Mouse (Mus musculus) intestine, embryonic 14.5 days (tissue): ENCODE data around the gene Calcr. TPM values are rescaled to one million over a fixed set of nuclear protein-coding genes. Genes with fewer than 3 reads are reported as not detected.
A peak's percentile ranks its signal among the peaks of the same experiment; 100 is the strongest.
"Not testable (repeated sequence)": the region's sequence is repeated elsewhere in the genome, so short reads cannot be mapped to it uniquely, and the experiment has no call there.

Source experiments
- ATAC-seq: fragments of 200-750 bp; cut with Nextera tagmentation; replicated peaks from 2 replicates; pipeline ENCODE4 v1.8.0; 2017; ENCODE audit warnings: low read depth, moderate number of reproducible peaks, moderate TSS enrichment, moderate library complexity; ENCODE audit not compliant: low FRiP score, low TSS enrichment
- DNase-seq: peaks from one replicate; pipeline ENCODE4 v3.0.0-alpha.2; 2018; ENCODE audit warnings: low spot score
- H3K27ac ChIP-seq: fragments of 300-500 bp; sonication (generic); 2 replicates; pipeline ENCODE4 v1.5.1; 2014; ENCODE audit warnings: low read depth, mild to moderate bottlenecking, control low read depth
- H3K27me3 ChIP-seq: fragments of 300-500 bp; sonication (generic); replicated peaks from 2 replicates; pipeline ENCODE4 v1.6.1; 2014; ENCODE audit warnings: low read length, control low read depth; ENCODE audit not compliant: control insufficient read depth, insufficient read depth
- H3K36me3 ChIP-seq: fragments of 300-500 bp; sonication (generic); 2 replicates; pipeline ENCODE4 v1.6.1; 2014; ENCODE audit warnings: low read length, control low read depth; ENCODE audit not compliant: control insufficient read depth, insufficient read depth
- H3K4me1 ChIP-seq: fragments of 300-500 bp; sonication (generic); replicated peaks from 2 replicates; pipeline ENCODE4 v1.6.1; 2014; ENCODE audit warnings: low read length, control low read depth, mixed read lengths; ENCODE audit not compliant: control insufficient read depth, insufficient read depth
- H3K4me2 ChIP-seq: fragments of 300-500 bp; sonication (generic); 2 replicates; pipeline ENCODE4 v1.6.1; 2014; ENCODE audit warnings: low read length
- H3K4me3 ChIP-seq: fragments of 300-500 bp; sonication (generic); 2 replicates; pipeline ENCODE4 v1.5.1; 2014; ENCODE audit warnings: low read depth, low read length, control low read depth, mixed read lengths
- H3K9ac ChIP-seq: fragments of 300-500 bp; sonication (generic); 2 replicates; pipeline ENCODE4 v1.6.1; 2014; ENCODE audit warnings: mild to moderate bottlenecking, low read length
- H3K9me3 ChIP-seq: fragments of 300-500 bp; sonication (generic); 2 replicates; pipeline ENCODE4 v1.6.1; 2016; ENCODE audit warnings: low read length, control low read depth; ENCODE audit not compliant: control insufficient read depth
- WGBS: fragments of 180-500 bp; shearing (Covaris S2); extraction: QIAGEN DNeasy Blood & Tissue Kit; methylation state at CpG from one replicate; pipeline ENCODE4 v1.1.7; 2014; 5-methylcytosine and 5-hydroxymethylcytosine counted together
- polyA plus RNA-seq: library from polyadenylated mRNA; unstranded; fragments of >200 nt; fragmentation: Nextera tagmentation; extraction: Ambion mirVana; gene quantifications from 2 replicates; pipeline ENCODE4 v1.2.1, GENCODE M21; 2014

The Calcr gene
- polyA plus RNA-seq, 1 experiment from 2014 or later, result 0.38 TPM

- no peak overlapping the region for H3K9ac ChIP-seq
- no peak overlapping the region for H3K4me3 ChIP-seq
- no peaks in the 10 kb centered on the region for H3K4me1 ChIP-seq
- no peak overlapping the region for H3K27ac ChIP-seq
- DNase-seq (no peak), ATAC-seq (no peak)
- no peaks in the 10 kb centered on the region for H3K36me3 ChIP-seq
- no peaks in the 10 kb centered on the region for H3K9me3 ChIP-seq
- H3K4me2 ChIP-seq, result no peak overlapping the region
- 78% methylated on average over 4 of the region's 4 CpGs for WGBS
- no peaks in the 10 kb centered on the region for H3K27me3 ChIP-seq
Observed at GRCm38 (mm10) chr6:3730246-3730867, 34.2 kb downstream of the Calcr start.

GRCm38 (mm10) chr6:3688087-3688642 lies 76.3 kb downstream of the Calcr start:
- Histone ChIP-seq H3K9ac (no peak overlapping the region), H3K27me3 (no peaks in the 10 kb centered on the region), H3K4me1 (no peaks in the 10 kb centered on the region), H3K9me3 (no peaks in the 10 kb centered on the region), H3K36me3 (no peaks in the 10 kb centered on the region), H3K4me2 (no peak overlapping the region), H3K4me3 (no peak overlapping the region), H3K27ac (no peak overlapping the region)
- no peak for DNase-seq
- ATAC-seq, result no peak
- 58% methylated on average over 7 of the region's 7 CpGs for WGBS

- 55% methylated on average over 2 of the region's 2 CpGs for WGBS
- not testable (repeated sequence) for H3K9me3 ChIP-seq, DNase-seq, H3K27me3 ChIP-seq, H3K4me1 ChIP-seq, H3K9ac ChIP-seq, H3K4me2 ChIP-seq, H3K36me3 ChIP-seq, H3K27ac ChIP-seq, H3K4me3 ChIP-seq, ATAC-seq
Observed at GRCm38 (mm10) chr6:3678286-3678685, 86.2 kb downstream of the Calcr start.

DNA sequence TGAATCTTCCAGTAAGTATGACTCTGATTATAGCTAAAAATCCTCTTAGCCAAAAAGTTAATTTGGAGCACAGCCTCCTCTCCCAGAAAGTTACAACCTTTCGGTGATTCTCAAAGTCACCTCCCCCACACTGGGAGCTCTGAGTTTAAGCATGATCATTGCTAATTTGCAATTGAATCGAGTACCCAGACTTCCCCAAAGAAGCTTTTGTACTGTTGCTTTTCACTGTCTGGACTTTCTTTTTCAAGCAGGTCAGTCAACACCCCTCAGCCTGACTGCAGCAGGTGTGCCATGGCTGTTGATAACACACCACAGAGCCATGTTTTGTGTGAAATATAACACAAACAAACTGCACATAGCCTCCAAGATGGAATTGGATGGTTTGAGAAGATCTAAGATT lies 86.7 kb downstream of the Calcr start:
- DNase-seq (no peak), ATAC-seq (no peak)
- H3K4me2 ChIP-seq, result no peak overlapping the region
- no peak overlapping the region for H3K9ac ChIP-seq
- H3K27me3 ChIP-seq, result no peaks in the 10 kb centered on the region
- no peaks in the 10 kb centered on the region for H3K36me3 ChIP-seq
- no peaks in the 10 kb centered on the region for H3K4me1 ChIP-seq
- no peak overlapping the region for H3K27ac ChIP-seq
- H3K4me3 ChIP-seq, result no peak overlapping the region
- 66% methylated on average over 2 of the region's 2 CpGs for WGBS
- no peaks in the 10 kb centered on the region for H3K9me3 ChIP-seq

GRCm38 (mm10) chr6:3671941-3672340 lies 92.6 kb downstream of the Calcr start:
- H3K27ac ChIP-seq, H3K36me3 ChIP-seq, H3K4me2 ChIP-seq, H3K4me1 ChIP-seq, H3K9me3 ChIP-seq, H3K4me3 ChIP-seq, H3K9ac ChIP-seq, H3K27me3 ChIP-seq, ATAC-seq, DNase-seq: not testable (repeated sequence)
- 90% methylated on average over 4 of the region's 4 CpGs for WGBS

DNA sequence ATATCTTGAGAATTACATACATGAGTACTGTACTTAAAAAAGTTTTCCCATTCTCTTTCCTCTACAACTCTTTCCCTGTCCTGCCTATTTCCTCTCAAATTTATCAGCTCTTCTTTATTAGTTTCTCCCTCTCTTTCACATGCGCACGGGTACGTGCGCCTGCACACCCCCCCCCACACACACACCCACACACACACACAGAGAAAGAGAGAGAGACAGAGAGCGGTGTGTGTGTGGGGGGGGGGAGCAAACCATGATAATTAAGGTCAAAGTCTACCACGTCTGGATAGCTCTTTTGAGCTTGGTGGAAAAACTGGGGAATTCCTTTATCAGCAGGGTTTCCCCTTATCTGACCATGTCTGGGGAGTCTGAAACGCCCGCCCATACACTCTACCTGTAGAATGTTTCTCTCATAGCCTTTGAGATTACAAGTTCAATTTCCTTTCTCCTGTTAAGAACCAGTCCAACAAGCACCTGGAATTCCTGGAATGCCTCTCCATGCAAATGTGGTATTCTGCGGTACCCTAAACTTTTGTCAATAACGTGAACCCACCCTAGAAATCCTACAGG lies 100.3 kb downstream of the Calcr start:
- 65% methylated on average over 10 of the region's 10 CpGs for WGBS
- no peak overlapping the region for H3K4me3 ChIP-seq
- DNase-seq (no peak), ATAC-seq (peak; percentile 92)
- H3K4me2 ChIP-seq, result no peak overlapping the region
- no peaks in the 10 kb centered on the region for H3K36me3 ChIP-seq
- no peaks in the 10 kb centered on the region for H3K9me3 ChIP-seq
- no peak overlapping the region for H3K27ac ChIP-seq
- no peaks in the 10 kb centered on the region for H3K4me1 ChIP-seq
- no peaks in the 10 kb centered on the region for H3K27me3 ChIP-seq
- H3K9ac ChIP-seq, result no peak overlapping the region

GRCm38 (mm10) chr6:3658405-3658804 lies 106.1 kb downstream of the Calcr start:
- no peaks in the 10 kb centered on the region for H3K36me3 ChIP-seq
- DNase-seq, result no peak
- no peak overlapping the region for H3K27ac ChIP-seq
- H3K4me2 ChIP-seq, result no peak overlapping the region
- H3K4me1 ChIP-seq, result no peaks in the 10 kb centered on the region
- WGBS, result 94% methylated on average over 4 of the region's 4 CpGs
- H3K4me3 ChIP-seq, result no peak overlapping the region
- H3K9me3 ChIP-seq, result no peaks in the 10 kb centered on the region
- H3K9ac ChIP-seq, result no peak overlapping the region
- no peak for ATAC-seq
- H3K27me3 ChIP-seq, result no peaks in the 10 kb centered on the region
